8 mouse cellular contexts compared by ENCODE assay signal in the genomic region with DNA sequence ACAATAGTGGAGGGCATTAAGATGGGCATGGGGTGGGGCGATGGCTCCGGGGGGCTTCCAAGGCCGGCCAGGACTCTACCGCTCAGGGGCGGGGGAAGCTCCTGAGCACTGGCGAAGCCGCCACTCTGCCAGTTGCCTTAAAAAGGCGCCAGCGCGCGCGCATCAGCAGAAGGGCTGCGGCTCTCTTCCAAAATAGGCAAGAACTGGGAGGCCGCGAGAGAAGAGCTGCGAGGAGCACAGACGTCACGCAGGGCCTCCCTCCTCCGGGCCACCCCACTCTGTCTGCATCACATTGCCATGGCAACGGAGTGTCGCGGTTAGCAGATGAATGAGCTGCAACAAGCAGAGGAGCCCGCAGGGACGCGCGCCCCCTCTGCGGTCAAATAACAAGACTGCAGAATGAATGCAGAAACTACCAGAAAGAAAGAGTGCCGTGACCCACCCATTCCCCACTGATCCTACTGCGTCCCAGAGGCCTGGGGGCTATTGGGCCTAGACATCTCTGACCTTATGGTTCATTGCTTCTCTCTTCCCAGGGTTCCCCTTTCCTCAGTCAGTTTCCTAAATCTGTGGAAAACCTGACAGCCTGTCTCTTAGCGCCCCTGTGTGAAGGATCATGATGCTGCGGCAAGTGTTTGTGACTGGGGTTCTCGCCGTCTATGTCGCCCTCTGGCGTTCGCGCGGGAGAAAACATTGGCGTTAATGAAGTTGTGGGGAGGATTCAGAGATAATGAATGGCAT. TPM values are rescaled to one million over a fixed set of nuclear protein-coding genes. Genes with fewer than 3 reads are reported as not detected.
DNase-seq lines count a peak whose midpoint lies in the region; ATAC-seq and TF ChIP-seq lines count a peak whose summit lies in the region.

No protein-coding gene starts in this region.

- peak; percentile 90 for DNase-seq in 3T3-L1 (ENCODE audit: low read depth, low spot score)
- DNase-seq in adrenal gland, postnatal 25 days = peak; percentile 81
- DNase-seq in heart, adult 9 months (ENCODE audit: low spot score in 2 of 2) = peak; percentile 43 to 67
- peak; percentile 69 for DNase-seq in kidney, adult 9 months
- peak; percentile 96 for DNase-seq in midbrain, postnatal 0 days (ENCODE audit: low spot score)
- DNase-seq in spleen, postnatal 10 days (ENCODE audit: low spot score in 2 of 2) = peak; percentile 58 to 81

- H3K4me1 ChIP-seq in embryonic facial prominence, embryonic 12.5 days = peaks cover 7% of the 10 kb centered on the region
- H3K4me1 ChIP-seq in limb, embryonic 13.5 days = peaks cover 8% of the 10 kb centered on the region
- H3K4me1 ChIP-seq in midbrain, postnatal 0 days (ENCODE audit: insufficient read depth, low read length) = peaks cover 37% of the 10 kb centered on the region

- peak overlapping the region; percentile 69 for H3K27ac ChIP-seq in embryonic facial prominence, embryonic 12.5 days
- H3K27ac ChIP-seq in limb, embryonic 13.5 days = peak overlapping the region; percentile 17; the same call in 1 of the 2 replicates
- peak overlapping the region; percentile 89 for H3K27ac ChIP-seq in midbrain, postnatal 0 days (ENCODE audit: low read depth, low read length)

- H3K36me3 ChIP-seq in embryonic facial prominence, embryonic 12.5 days = no peaks in the 10 kb centered on the region
- H3K36me3 ChIP-seq in limb, embryonic 13.5 days = no peaks in the 10 kb centered on the region
- H3K36me3 ChIP-seq in midbrain, postnatal 0 days (ENCODE audit: insufficient read depth, low read length) = no peaks in the 10 kb centered on the region

- H3K9me3 ChIP-seq in embryonic facial prominence, embryonic 12.5 days = no peaks in the 10 kb centered on the region
- no peaks in the 10 kb centered on the region for H3K9me3 ChIP-seq in limb, embryonic 13.5 days
- no peaks in the 10 kb centered on the region for H3K9me3 ChIP-seq in midbrain, postnatal 0 days (ENCODE audit: low read length)

- peak overlapping the region; percentile 59 for H3K4me2 ChIP-seq in embryonic facial prominence, embryonic 12.5 days (replicated peaks)
- H3K4me2 ChIP-seq in limb, embryonic 13.5 days (replicated peaks) = peak overlapping the region; percentile 67
- peak overlapping the region; percentile 71 for H3K4me2 ChIP-seq in midbrain, postnatal 0 days (ENCODE audit: low read depth, low read length, poor library complexity, severe bottlenecking)

- WGBS in embryonic facial prominence, embryonic 12.5 days = under 1% methylated on average over 39 of the region's 39 CpGs
- under 1% methylated on average over 39 of the region's 39 CpGs for WGBS in limb, embryonic 13.5 days
- WGBS in midbrain, postnatal 0 days = under 1% methylated on average over 39 of the region's 39 CpGs

- ATAC-seq in embryonic facial prominence, embryonic 12.5 days (ENCODE audit: insufficient number of reproducible peaks, insufficient read depth, low FRiP score, low TSS enrichment) = peak; percentile 84
- peak; percentile 89 for ATAC-seq in limb, embryonic 13.5 days (ENCODE audit: low FRiP score, low read depth)
- peak; percentile 97 for ATAC-seq in midbrain, postnatal 0 days (ENCODE audit: low FRiP score)

- peaks cover 16% of the 10 kb centered on the region; the same call in 1 of the 2 replicates for H3K27me3 ChIP-seq in embryonic facial prominence, embryonic 12.5 days
- H3K27me3 ChIP-seq in limb, embryonic 13.5 days = peaks cover 20% of the 10 kb centered on the region
- no peaks in the 10 kb centered on the region for H3K27me3 ChIP-seq in midbrain, postnatal 0 days (ENCODE audit: insufficient read depth, low read length)

- H3K9ac ChIP-seq in embryonic facial prominence, embryonic 12.5 days = peak overlapping the region; percentile 55
- peak overlapping the region; percentile 55; the same call in 1 of the 2 replicates for H3K9ac ChIP-seq in limb, embryonic 13.5 days
- peak overlapping the region; percentile 60 for H3K9ac ChIP-seq in midbrain, postnatal 0 days (replicated peaks; ENCODE audit: low read length, poor library complexity, severe bottlenecking)

- TF ChIP-seq CTCF in midbrain, postnatal 0 days (IDR thresholded peaks at IDR 0.05) = peak; percentile 92

- H3K4me3 ChIP-seq in embryonic facial prominence, embryonic 12.5 days = peak overlapping the region; percentile 27
- H3K4me3 ChIP-seq in limb, embryonic 13.5 days = peak overlapping the region; percentile 34
- peak overlapping the region; percentile 35 for H3K4me3 ChIP-seq in midbrain, postnatal 0 days (ENCODE audit: low read depth, low read length)

RNA-seq across cellular contexts. Expression of a gene that starts 11.7 kb away (rescaled TPM):
- total RNA-seq in adrenal gland, postnatal 25 days (2021) = 0.33 and 0.43 TPM in 2 replicates
- 0.08 TPM in 1 of 2 replicates, not detected in the other for polyA plus RNA-seq in embryonic facial prominence, embryonic 12.5 days (2016; fragmentation: Nextera tagmentation; extraction: Ambion mirVana)
- polyA plus RNA-seq in limb, embryonic 13.5 days (2015; fragmentation: Nextera tagmentation; extraction: Ambion mirVana) = not detected in 2 replicates
- 3.4 and 5.9 TPM in 2 replicates for total RNA-seq in midbrain, postnatal 0 days (2014; rRNA removed)
- 0.36 and 0.43 TPM in 2 replicates for polyA plus RNA-seq in midbrain, postnatal 0 days (2015; fragmentation: Nextera tagmentation; extraction: Ambion mirVana)

RNA-seq across cellular contexts. Expression of a gene that starts 21.8 kb away (rescaled TPM):
- 4.9 and 5.0 TPM in 2 replicates for total RNA-seq in adrenal gland, postnatal 25 days (2021)
- polyA plus RNA-seq in embryonic facial prominence, embryonic 12.5 days (2016; fragmentation: Nextera tagmentation; extraction: Ambion mirVana) = 4.7 and 5.1 TPM in 2 replicates
- polyA plus RNA-seq in limb, embryonic 13.5 days (2015; fragmentation: Nextera tagmentation; extraction: Ambion mirVana) = 5.7 and 6.0 TPM in 2 replicates
- 21.4 and 30.2 TPM in 2 replicates for total RNA-seq in midbrain, postnatal 0 days (2014; rRNA removed)
- 19.1 and 21.1 TPM in 2 replicates for polyA plus RNA-seq in midbrain, postnatal 0 days (2015; fragmentation: Nextera tagmentation; extraction: Ambion mirVana)

RNA-seq across cellular contexts. Expression of a gene that starts 36.8 kb away (rescaled TPM):
- 16.3 and 41.8 TPM in 2 replicates for total RNA-seq in adrenal gland, postnatal 25 days (2021)
- 46.4 and 48.1 TPM in 2 replicates for polyA plus RNA-seq in embryonic facial prominence, embryonic 12.5 days (2016; fragmentation: Nextera tagmentation; extraction: Ambion mirVana)
- 47.9 and 52.1 TPM in 2 replicates for polyA plus RNA-seq in limb, embryonic 13.5 days (2015; fragmentation: Nextera tagmentation; extraction: Ambion mirVana)
- 136 and 143 TPM in 2 replicates for total RNA-seq in midbrain, postnatal 0 days (2014; rRNA removed)
- 172 and 177 TPM in 2 replicates for polyA plus RNA-seq in midbrain, postnatal 0 days (2015; fragmentation: Nextera tagmentation; extraction: Ambion mirVana)

RNA-seq across cellular contexts. Expression of a gene that starts 36.9 kb away (rescaled TPM):
- 1.7 and 9.8 TPM in 2 replicates for total RNA-seq in adrenal gland, postnatal 25 days (2021)
- polyA plus RNA-seq in embryonic facial prominence, embryonic 12.5 days (2016; fragmentation: Nextera tagmentation; extraction: Ambion mirVana) = 3.5 and 4.7 TPM in 2 replicates
- 3.7 and 4.4 TPM in 2 replicates for polyA plus RNA-seq in limb, embryonic 13.5 days (2015; fragmentation: Nextera tagmentation; extraction: Ambion mirVana)
- total RNA-seq in midbrain, postnatal 0 days (2014; rRNA removed) = 3.8 and 12.5 TPM in 2 replicates
- 2.2 and 3.7 TPM in 2 replicates for polyA plus RNA-seq in midbrain, postnatal 0 days (2015; fragmentation: Nextera tagmentation; extraction: Ambion mirVana)

RNA-seq across cellular contexts. Expression of a gene that starts 39.3 kb away (rescaled TPM):
- 21.6 and 32.0 TPM in 2 replicates for total RNA-seq in adrenal gland, postnatal 25 days (2021)
- 38.4 and 45.4 TPM in 2 replicates for polyA plus RNA-seq in embryonic facial prominence, embryonic 12.5 days (2016; fragmentation: Nextera tagmentation; extraction: Ambion mirVana)
- 36.7 and 40.5 TPM in 2 replicates for polyA plus RNA-seq in limb, embryonic 13.5 days (2015; fragmentation: Nextera tagmentation; extraction: Ambion mirVana)
- 2.1 TPM in 1 of 2 replicates, not detected in the other for total RNA-seq in midbrain, postnatal 0 days (2014; rRNA removed)
- 14.3 and 15.3 TPM in 2 replicates for polyA plus RNA-seq in midbrain, postnatal 0 days (2015; fragmentation: Nextera tagmentation; extraction: Ambion mirVana)

Comparison
In these comparisons a context has a peak if more than half of its experiments do, and no peak if none do; other contexts are left out.
1. Peak in every context shown above with its lines: DNase-seq, ATAC-seq, H3K4me3 ChIP-seq and H3K27ac ChIP-seq.
2. H3K27ac ChIP-seq: peak in every context shown above with its lines; median percentile 89 in midbrain, postnatal 0 days; 69 in embryonic facial prominence, embryonic 12.5 days; 17 in limb, embryonic 13.5 days.